Mouse (Mus musculus): ENCODE results near the gene Dclk2. TPM values are rescaled to one million over a fixed set of nuclear protein-coding genes. Genes with fewer than 3 reads are reported as not detected.

The Dclk2 gene
- polyA plus RNA-seq, 1 experiment from 2014 or later, result 9.1 TPM

GRCm38 (mm10) chr3:86915291-86915690, 5.4 kb downstream of the Dclk2 start:
- no peak for ATAC-seq (replicated peaks; ENCODE audit: low FRiP score, low TSS enrichment, low read depth)
- no peak overlapping the region for H3K9ac ChIP-seq (ENCODE audit: low read length)
- H3K4me3 ChIP-seq (ENCODE audit: low read depth, low read length), result no peak overlapping the region
- no peak overlapping the region for H3K4me2 ChIP-seq (ENCODE audit: low read length)
- H3K4me1 ChIP-seq (replicated peaks; ENCODE audit: control insufficient read depth, insufficient read depth, low read length), result peaks cover 3% of the 10 kb centered on the region; the same call in 1 of the 2 replicates
- no peaks in the 10 kb centered on the region for H3K9me3 ChIP-seq (ENCODE audit: control insufficient read depth, low read length)
- DNase-seq (ENCODE audit: low spot score), result no peak
- H3K27me3 ChIP-seq (replicated peaks; ENCODE audit: control insufficient read depth, insufficient read depth, low read length), result peaks cover 7% of the 10 kb centered on the region; the same call in 1 of the 2 replicates
- no peaks in the 10 kb centered on the region for H3K36me3 ChIP-seq (ENCODE audit: control insufficient read depth, insufficient read depth, low read length)
- 49% methylated on average over 13 of the region's 13 CpGs for WGBS
- no peak overlapping the region for H3K27ac ChIP-seq (ENCODE audit: low read depth)

GRCm38 (mm10) chr3:86914316-86914715, 6.3 kb downstream of the Dclk2 start:
- ATAC-seq (replicated peaks; ENCODE audit: low FRiP score, low TSS enrichment, low read depth) (no peak), DNase-seq (ENCODE audit: low spot score) (no peak)
- H3K9ac ChIP-seq (ENCODE audit: low read length), result no peak overlapping the region
- peaks cover under 1% of the 10 kb centered on the region; the same call in 1 of the 2 replicates for H3K27me3 ChIP-seq (replicated peaks; ENCODE audit: control insufficient read depth, insufficient read depth, low read length)
- no peaks in the 10 kb centered on the region for H3K9me3 ChIP-seq (ENCODE audit: control insufficient read depth, low read length)
- H3K36me3 ChIP-seq (ENCODE audit: control insufficient read depth, insufficient read depth, low read length), result no peaks in the 10 kb centered on the region
- no peak overlapping the region for H3K27ac ChIP-seq (ENCODE audit: low read depth)
- H3K4me2 ChIP-seq (ENCODE audit: low read length), result no peak overlapping the region
- no peak overlapping the region for H3K4me3 ChIP-seq (ENCODE audit: low read depth, low read length)
- H3K4me1 ChIP-seq (replicated peaks; ENCODE audit: control insufficient read depth, insufficient read depth, low read length), result peaks cover 3% of the 10 kb centered on the region; the same call in 1 of the 2 replicates
- 77% methylated on average over 3 of the region's 3 CpGs for WGBS

DNA sequence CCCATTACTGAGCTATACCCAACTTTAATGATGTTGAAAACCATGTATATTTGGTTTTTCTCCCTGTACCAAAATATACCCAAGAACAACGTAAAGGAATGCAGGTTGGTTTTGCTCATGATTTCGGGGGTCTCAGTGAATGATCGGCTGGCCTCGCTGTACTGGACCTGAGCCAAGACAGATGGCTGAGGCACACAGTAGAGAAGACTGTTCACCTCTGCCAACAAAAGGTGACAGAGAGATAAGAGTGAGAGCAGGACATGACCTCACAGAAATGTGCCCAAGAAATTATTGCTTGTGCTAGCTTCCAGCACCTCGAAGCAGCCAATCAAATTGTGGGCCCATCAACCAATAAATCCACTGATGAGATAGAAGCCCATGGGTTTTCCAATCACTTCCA, 22.3 kb downstream of the Dclk2 start:
- 91% methylated on average over 5 of the region's 5 CpGs for WGBS
- DNase-seq (ENCODE audit: low spot score), result no peak
- Histone ChIP-seq H3K9ac (ENCODE audit: low read length) (no peak overlapping the region), H3K36me3 (ENCODE audit: control insufficient read depth, insufficient read depth, low read length) (no peaks in the 10 kb centered on the region), H3K27ac (ENCODE audit: low read depth) (no peak overlapping the region), H3K4me2 (ENCODE audit: low read length) (no peak overlapping the region), H3K4me1 (replicated peaks; ENCODE audit: control insufficient read depth, insufficient read depth, low read length) (peaks cover 7% of the 10 kb centered on the region; the same call in 1 of the 2 replicates), H3K4me3 (ENCODE audit: low read depth, low read length) (no peak overlapping the region), H3K9me3 (ENCODE audit: control insufficient read depth, low read length) (0 out of 2 replicates have a peak, but pooled peaks cover 5% of the 10 kb centered on the region), H3K27me3 (replicated peaks; ENCODE audit: control insufficient read depth, insufficient read depth, low read length) (no peaks in the 10 kb centered on the region)
- ATAC-seq (replicated peaks; ENCODE audit: low FRiP score, low TSS enrichment, low read depth), result no peak

GRCm38 (mm10) chr3:86897551-86897950, 23.1 kb downstream of the Dclk2 start:
- Histone ChIP-seq H3K4me1 (replicated peaks; ENCODE audit: control insufficient read depth, insufficient read depth, low read length) (peaks cover 7% of the 10 kb centered on the region; the same call in 1 of the 2 replicates), H3K9ac (ENCODE audit: low read length) (no peak overlapping the region), H3K27ac (ENCODE audit: low read depth) (no peak overlapping the region), H3K9me3 (ENCODE audit: control insufficient read depth, low read length) (0 out of 2 replicates have a peak, but pooled peaks cover 5% of the 10 kb centered on the region), H3K36me3 (ENCODE audit: control insufficient read depth, insufficient read depth, low read length) (no peaks in the 10 kb centered on the region), H3K4me2 (ENCODE audit: low read length) (no peak overlapping the region), H3K4me3 (ENCODE audit: low read depth, low read length) (no peak overlapping the region), H3K27me3 (replicated peaks; ENCODE audit: control insufficient read depth, insufficient read depth, low read length) (no peaks in the 10 kb centered on the region)
- 65% methylated on average over 8 of the region's 8 CpGs for whole genome bisulfite sequencing
- DNase-seq (ENCODE audit: low spot score), result no peak
- ATAC-seq (replicated peaks; ENCODE audit: low FRiP score, low TSS enrichment, low read depth), result no peak

- Histone ChIP-seq H3K4me2 (ENCODE audit: low read length) (no peak overlapping the region), H3K9ac (ENCODE audit: low read length) (no peak overlapping the region), H3K36me3 (ENCODE audit: control insufficient read depth, insufficient read depth, low read length) (no peaks in the 10 kb centered on the region), H3K27ac (ENCODE audit: low read depth) (no peak overlapping the region), H3K4me3 (ENCODE audit: low read depth, low read length) (no peak overlapping the region), H3K27me3 (replicated peaks; ENCODE audit: control insufficient read depth, insufficient read depth, low read length) (no peaks in the 10 kb centered on the region), H3K4me1 (replicated peaks; ENCODE audit: control insufficient read depth, insufficient read depth, low read length) (peaks cover 7% of the 10 kb centered on the region; the same call in 1 of the 2 replicates), H3K9me3 (ENCODE audit: control insufficient read depth, low read length) (0 out of 2 replicates have a peak, but pooled peaks cover 5% of the 10 kb centered on the region)
- ATAC-seq (replicated peaks; ENCODE audit: low FRiP score, low TSS enrichment, low read depth) (no peak), DNase-seq (ENCODE audit: low spot score) (no peak)
- 74% methylated on average over 9 of the region's 9 CpGs for WGBS
Observed at GRCm38 (mm10) chr3:86897066-86897465, 23.6 kb downstream of the Dclk2 start.

GRCm38 (mm10) chr3:86894491-86894890, 26.2 kb downstream of the Dclk2 start:
- H3K9me3 ChIP-seq (ENCODE audit: control insufficient read depth, low read length), result no peaks in the 10 kb centered on the region
- H3K4me2 ChIP-seq (ENCODE audit: low read length), result no peak overlapping the region
- peaks cover 7% of the 10 kb centered on the region; the same call in 1 of the 2 replicates for H3K4me1 ChIP-seq (replicated peaks; ENCODE audit: control insufficient read depth, insufficient read depth, low read length)
- H3K4me3 ChIP-seq (ENCODE audit: low read depth, low read length), result no peak overlapping the region
- ATAC-seq (replicated peaks; ENCODE audit: low FRiP score, low TSS enrichment, low read depth) (no peak), DNase-seq (ENCODE audit: low spot score) (no peak)
- H3K36me3 ChIP-seq (ENCODE audit: control insufficient read depth, insufficient read depth, low read length), result no peaks in the 10 kb centered on the region
- no peaks in the 10 kb centered on the region for H3K27me3 ChIP-seq (replicated peaks; ENCODE audit: control insufficient read depth, insufficient read depth, low read length)
- H3K27ac ChIP-seq (ENCODE audit: low read depth), result no peak overlapping the region
- H3K9ac ChIP-seq (ENCODE audit: low read length), result no peak overlapping the region
- 83% methylated on average over 2 of the region's 2 CpGs for WGBS

DNA sequence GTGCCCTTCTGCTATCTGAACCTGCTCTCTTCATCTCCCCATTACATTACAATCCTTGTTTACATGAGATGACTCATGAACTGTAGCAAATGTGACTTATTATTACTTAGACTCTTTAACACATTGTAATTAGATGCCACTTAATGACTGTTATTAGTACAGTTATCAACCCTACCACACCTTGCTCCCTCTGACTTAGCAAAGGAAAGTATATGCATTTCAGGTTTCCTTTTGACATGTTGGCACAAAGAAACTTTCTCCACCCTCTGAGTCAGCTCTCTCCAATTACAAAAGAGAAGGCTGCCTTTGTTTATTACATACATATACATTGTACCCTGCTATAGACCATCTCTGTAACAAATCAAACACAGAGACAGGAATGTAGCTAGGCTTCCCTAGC, 33.1 kb downstream of the Dclk2 start:
- no peaks in the 10 kb centered on the region for H3K36me3 ChIP-seq (ENCODE audit: control insufficient read depth, insufficient read depth, low read length)
- no peak for ATAC-seq (replicated peaks; ENCODE audit: low FRiP score, low TSS enrichment, low read depth)

DNA sequence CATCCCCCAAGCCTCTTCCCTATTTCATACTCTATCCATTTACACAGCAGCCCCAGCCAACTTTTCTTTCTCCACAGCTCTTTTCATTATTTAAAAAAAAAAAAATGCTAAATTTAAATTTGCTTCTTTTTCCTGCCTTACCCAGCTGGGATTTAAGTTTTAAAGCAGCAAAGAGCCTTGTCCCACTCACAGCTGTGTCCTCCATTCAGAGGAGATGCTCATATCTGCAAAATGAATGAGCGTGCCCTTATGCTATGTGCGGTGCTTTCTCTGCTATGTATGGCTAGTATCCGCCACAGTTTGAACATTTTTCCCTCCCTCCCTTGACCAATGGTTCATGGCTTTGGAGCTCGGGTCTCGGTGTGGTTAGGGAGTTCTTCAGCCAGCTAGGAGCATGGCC, 35.5 kb downstream of the Dclk2 start:
- Histone ChIP-seq H3K4me1 (replicated peaks; ENCODE audit: control insufficient read depth, insufficient read depth, low read length) (no peaks in the 10 kb centered on the region), H3K27me3 (replicated peaks; ENCODE audit: control insufficient read depth, insufficient read depth, low read length) (no peaks in the 10 kb centered on the region), H3K9ac (ENCODE audit: low read length) (no peak overlapping the region), H3K4me3 (ENCODE audit: low read depth, low read length) (no peak overlapping the region), H3K4me2 (ENCODE audit: low read length) (no peak overlapping the region), H3K27ac (ENCODE audit: low read depth) (no peak overlapping the region), H3K36me3 (ENCODE audit: control insufficient read depth, insufficient read depth, low read length) (no peaks in the 10 kb centered on the region), H3K9me3 (ENCODE audit: control insufficient read depth, low read length) (no peaks in the 10 kb centered on the region)
- DNase-seq (ENCODE audit: low spot score), result no peak
- 94% methylated on average over 5 of the region's 5 CpGs for WGBS
- ATAC-seq (replicated peaks; ENCODE audit: low FRiP score, low TSS enrichment, low read depth), result no peak

More for the DNA sequence above, 33.1 kb downstream of the Dclk2 start:
- Histone ChIP-seq H3K4me1 (replicated peaks; ENCODE audit: control insufficient read depth, insufficient read depth, low read length) (no peaks in the 10 kb centered on the region), H3K4me3 (ENCODE audit: low read depth, low read length) (no peak overlapping the region), H3K27me3 (replicated peaks; ENCODE audit: control insufficient read depth, insufficient read depth, low read length) (no peaks in the 10 kb centered on the region), H3K27ac (ENCODE audit: low read depth) (no peak overlapping the region), H3K9ac (ENCODE audit: low read length) (no peak overlapping the region), H3K4me2 (ENCODE audit: low read length) (no peak overlapping the region), H3K9me3 (ENCODE audit: control insufficient read depth, low read length) (no peaks in the 10 kb centered on the region)
- no peak for DNase-seq (ENCODE audit: low spot score)

- no peaks in the 10 kb centered on the region for H3K27me3 ChIP-seq (replicated peaks; ENCODE audit: control insufficient read depth, insufficient read depth, low read length)
- H3K9ac ChIP-seq (ENCODE audit: low read length), result no peak overlapping the region
- DNase-seq (ENCODE audit: low spot score) (no peak), ATAC-seq (replicated peaks; ENCODE audit: low FRiP score, low TSS enrichment, low read depth) (no peak)
- no peaks in the 10 kb centered on the region for H3K36me3 ChIP-seq (ENCODE audit: control insufficient read depth, insufficient read depth, low read length)
- 86% methylated on average over 2 of the region's 2 CpGs for WGBS
- H3K9me3 ChIP-seq (ENCODE audit: control insufficient read depth, low read length), result no peaks in the 10 kb centered on the region
- no peaks in the 10 kb centered on the region for H3K4me1 ChIP-seq (replicated peaks; ENCODE audit: control insufficient read depth, insufficient read depth, low read length)
- H3K4me2 ChIP-seq (ENCODE audit: low read length), result no peak overlapping the region
- H3K4me3 ChIP-seq (ENCODE audit: low read depth, low read length), result no peak overlapping the region
- no peak overlapping the region for H3K27ac ChIP-seq (ENCODE audit: low read depth)
Observed at GRCm38 (mm10) chr3:86884481-86884880, 36.2 kb downstream of the Dclk2 start.

All from intestine, embryonic 14.5 days (tissue).